Mouse (Mus musculus) macrophage (primary cell): ENCODE measurements at regions not wholly inside any gene's neighbourhood (a gene's known extent, or its start where the extent isn't known, plus 50 kb on each side); places are given as distances from the start of the nearest gene placed in this dataset.

Experiments used
- H3K27ac ChIP-seq: fragments of 350-480 bp; formaldehyde crosslinking; 2 replicates; pipeline ENCODE4 v1.9.0; 2021
- H3K36me3 ChIP-seq: fragments of 350-480 bp; formaldehyde crosslinking; 2 replicates; pipeline ENCODE4 v1.9.0; 2021; ENCODE audit errors: inconsistent target
- H3K4me3 ChIP-seq: fragments of 350-480 bp; formaldehyde crosslinking; 2 replicates; pipeline ENCODE4 v1.9.0; 2021; ENCODE audit errors: inconsistent target
- H3K79me2 ChIP-seq: fragments of 350-480 bp; formaldehyde crosslinking; 2 replicates; pipeline ENCODE4 v1.9.0; 2021; ENCODE audit errors: inconsistent target
- WGBS: methylation state at CpG from one replicate; pipeline ENCODE4 v1.1.7; 2026; ENCODE audit warnings: inconsistent platforms; ENCODE audit not compliant: missing documents; 5-methylcytosine and 5-hydroxymethylcytosine counted together

GRCm38 (mm10) chr6:51197000-51197774, 235.3 kb upstream of the Nfe2l3 start:
- Histone ChIP-seq H3K36me3 (no peaks in the 10 kb centered on the region), H3K27ac (no peak overlapping the region), H3K4me3 (no peak overlapping the region), H3K79me2 (no peaks in the 10 kb centered on the region)
- WGBS = 86% methylated on average over 16 of the region's 16 CpGs

GRCm38 (mm10) chr6:51200207-51200606, 232.3 kb upstream of the Nfe2l3 start:
- H3K79me2 ChIP-seq = no peaks in the 10 kb centered on the region
- WGBS = 82% methylated on average over 5 of the region's 5 CpGs
- H3K4me3 ChIP-seq = no peak overlapping the region
- H3K27ac ChIP-seq = no peak overlapping the region
- no peaks in the 10 kb centered on the region for H3K36me3 ChIP-seq

- 92% methylated on average over 14 of the region's 14 CpGs for WGBS
- H3K27ac ChIP-seq = no peak overlapping the region
- H3K4me3 ChIP-seq = no peak overlapping the region
- H3K79me2 ChIP-seq = no peaks in the 10 kb centered on the region
- H3K36me3 ChIP-seq = no peaks in the 10 kb centered on the region
Observed at GRCm38 (mm10) chr6:51200837-51201236, 231.6 kb upstream of the Nfe2l3 start.

GRCm38 (mm10) chr6:51204306-51204705, 228.2 kb upstream of the Nfe2l3 start:
- Histone ChIP-seq H3K27ac (no peak overlapping the region), H3K36me3 (no peaks in the 10 kb centered on the region), H3K4me3 (no peak overlapping the region), H3K79me2 (no peaks in the 10 kb centered on the region)
- 92% methylated on average over 3 of the region's 3 CpGs for WGBS

GRCm38 (mm10) chr6:51205411-51205810, 227.1 kb upstream of the Nfe2l3 start:
- H3K27ac ChIP-seq = no peak overlapping the region
- H3K36me3 ChIP-seq = no peaks in the 10 kb centered on the region
- no peak overlapping the region for H3K4me3 ChIP-seq
- H3K79me2 ChIP-seq = no peaks in the 10 kb centered on the region
- WGBS = 91% methylated on average over 11 of the region's 11 CpGs

GRCm38 (mm10) chr6:51206712-51207505, 225.6 kb upstream of the Nfe2l3 start:
- Histone ChIP-seq H3K27ac (no peak overlapping the region), H3K36me3 (no peaks in the 10 kb centered on the region), H3K4me3 (no peak overlapping the region), H3K79me2 (no peaks in the 10 kb centered on the region)
- 7% methylated on average over 11 of the region's 11 CpGs for WGBS

GRCm38 (mm10) chr6:51207587-51208361, 224.7 kb upstream of the Nfe2l3 start:
- 2% methylated on average over 21 of the region's 21 CpGs for WGBS
- no peaks in the 10 kb centered on the region for H3K36me3 ChIP-seq
- no peaks in the 10 kb centered on the region for H3K79me2 ChIP-seq
- no peak overlapping the region for H3K27ac ChIP-seq
- H3K4me3 ChIP-seq = no peak overlapping the region

- H3K4me3 ChIP-seq = no peak overlapping the region
- WGBS = 2% methylated on average over 5 of the region's 6 CpGs
- H3K79me2 ChIP-seq = no peaks in the 10 kb centered on the region
- H3K27ac ChIP-seq = no peak overlapping the region
- H3K36me3 ChIP-seq = no peaks in the 10 kb centered on the region
Observed at GRCm38 (mm10) chr6:51208660-51209396, 223.6 kb upstream of the Nfe2l3 start.

GRCm38 (mm10) chr6:51211418-51211817, 221.1 kb upstream of the Nfe2l3 start:
- Histone ChIP-seq H3K36me3 (no peaks in the 10 kb centered on the region), H3K79me2 (no peaks in the 10 kb centered on the region), H3K4me3 (no peak overlapping the region), H3K27ac (no peak overlapping the region)
- WGBS = 7% methylated on average over 7 of the region's 7 CpGs

GRCm38 (mm10) chr6:51212216-51212615, 220.3 kb upstream of the Nfe2l3 start:
- 92% methylated on average over 8 of the region's 8 CpGs for WGBS
- Histone ChIP-seq H3K79me2 (no peaks in the 10 kb centered on the region), H3K27ac (no peak overlapping the region), H3K4me3 (no peak overlapping the region), H3K36me3 (no peaks in the 10 kb centered on the region)

GRCm38 (mm10) chr6:51215371-51215770, 217.1 kb upstream of the Nfe2l3 start:
- Histone ChIP-seq H3K27ac (no peak overlapping the region), H3K79me2 (no peaks in the 10 kb centered on the region), H3K36me3 (no peaks in the 10 kb centered on the region), H3K4me3 (no peak overlapping the region)
- WGBS = 84% methylated on average over 10 of the region's 10 CpGs

- H3K4me3 ChIP-seq = no peak overlapping the region
- H3K79me2 ChIP-seq = no peaks in the 10 kb centered on the region
- no peak overlapping the region for H3K27ac ChIP-seq
- H3K36me3 ChIP-seq = no peaks in the 10 kb centered on the region
- 65% methylated on average over 8 of the region's 8 CpGs for WGBS
Observed at GRCm38 (mm10) chr6:51216472-51216871, 216.0 kb upstream of the Nfe2l3 start.

GRCm38 (mm10) chr6:51219691-51220090, 212.8 kb upstream of the Nfe2l3 start:
- no peak overlapping the region for H3K4me3 ChIP-seq
- no peaks in the 10 kb centered on the region for H3K36me3 ChIP-seq
- no peaks in the 10 kb centered on the region for H3K79me2 ChIP-seq
- H3K27ac ChIP-seq = no peak overlapping the region
- 95% methylated on average over 12 of the region's 12 CpGs for WGBS

- 66% methylated on average over 4 of the region's 4 CpGs for WGBS
- H3K79me2 ChIP-seq = no peaks in the 10 kb centered on the region
- no peaks in the 10 kb centered on the region for H3K36me3 ChIP-seq
- H3K27ac ChIP-seq = no peak overlapping the region
- no peak overlapping the region for H3K4me3 ChIP-seq
Observed at GRCm38 (mm10) chr6:51220778-51221177, 211.7 kb upstream of the Nfe2l3 start.
